ENCODE assay signal across 11 mouse cellular contexts in the genomic region with DNA sequence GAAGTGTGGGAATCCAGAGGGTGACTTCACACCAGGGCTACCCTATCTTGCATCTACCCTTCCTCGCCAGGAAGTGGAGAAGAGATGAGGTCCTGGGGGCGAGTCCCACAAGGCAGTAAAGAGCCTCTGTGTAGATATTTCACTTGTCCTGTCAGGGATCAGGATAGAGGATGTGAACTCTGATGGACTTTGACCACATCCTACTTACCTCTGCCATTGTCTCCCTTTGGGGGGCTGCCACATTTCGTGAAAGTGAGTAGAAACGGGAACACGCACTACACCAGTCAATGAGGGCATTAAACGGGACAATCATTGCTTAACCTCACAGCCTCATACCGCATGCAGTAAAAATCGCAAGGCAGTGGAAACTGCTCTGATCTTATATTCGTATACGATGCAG. TPM values are rescaled to one million over a fixed set of nuclear protein-coding genes. Genes with fewer than 3 reads are reported as not detected.
DNase-seq lines count a peak whose midpoint lies in the region; ATAC-seq and TF ChIP-seq lines count a peak whose summit lies in the region.
"Had no signal": no experiment of that assay in that cellular context is flagged by ENCODE, and none has a peak within 500 bp of the region (broad histone marks: within the 10 kb centered on the region; RNA-seq: fewer than 3 reads in every experiment).

No protein-coding gene starts in this region.

- TF ChIP-seq EP300 in lung, postnatal 0 days (IDR thresholded peaks at IDR 0.05) = no peak

- no peak overlapping the region for H3K9ac ChIP-seq in lung, postnatal 0 days (replicated peaks; ENCODE audit: low read depth)
- H3K9ac ChIP-seq in liver, embryonic 12.5 days = no peak overlapping the region
- H3K9ac ChIP-seq in stomach, embryonic 15.5 days = no peak overlapping the region

- TF ChIP-seq CTCF in lung, postnatal 0 days (IDR thresholded peaks at IDR 0.05) = no peak
- no peak for TF ChIP-seq CTCF in cerebellum, adult 2 months (IDR thresholded peaks at IDR 0.05; ENCODE audit: borderline replicate concordance, insufficient read depth, low read depth, low read length)

- peak overlapping the region; percentile 24; the same call in 1 of the 2 replicates for H3K4me3 ChIP-seq in lung, postnatal 0 days (ENCODE audit: low read depth, low read length)
- H3K4me3 ChIP-seq in hindbrain, embryonic 10.5 days = peak overlapping the region; percentile 47
- H3K4me3 ChIP-seq in liver, embryonic 12.5 days = peak overlapping the region; percentile 4; the same call in 1 of the 2 replicates
- peak overlapping the region; percentile 22 for H3K4me3 ChIP-seq in stomach, embryonic 15.5 days (replicated peaks)
- no peak overlapping the region for H3K4me3 ChIP-seq in cerebellum, adult 2 months (replicated peaks; ENCODE audit: insufficient read depth, low read depth, low read length)

- DNase-seq in lung, postnatal 0 days (ENCODE audit: low spot score) = no peak
- no peak for DNase-seq in lung, postnatal 25 days (ENCODE audit: low spot score)
- peak; percentile 5 for DNase-seq in hindbrain, embryonic 10.5 days (ENCODE audit: low spot score)
- DNase-seq in cerebellum, adult 2 months = no peak
- no peak for DNase-seq in adrenal gland, adult 18-20 months (ENCODE audit: low spot score in 2 of 2)
- DNase-seq in left cerebral cortex, adult 11 months (ENCODE audit: low spot score) = no peak
- DNase-seq: cerebellum, adult 11-12 months; gastrocnemius, postnatal 25 days had no signal

- 33% methylated on average over 10 of the region's 10 CpGs for WGBS in lung, postnatal 0 days
- WGBS in hindbrain, embryonic 10.5 days = 35% methylated on average over 10 of the region's 10 CpGs
- 24% methylated on average over 10 of the region's 10 CpGs for WGBS in liver, embryonic 12.5 days (ENCODE audit: insufficient replicate concordance)
- 33% methylated on average over 10 of the region's 10 CpGs for WGBS in stomach, embryonic 15.5 days
- WGBS in cerebellum, adult 2 months = 20% methylated on average over 10 of the region's 10 CpGs

- H3K27me3 ChIP-seq in lung, postnatal 0 days (replicated peaks; ENCODE audit: insufficient read depth, low read length) = no peaks in the 10 kb centered on the region
- no peaks in the 10 kb centered on the region for H3K27me3 ChIP-seq in hindbrain, embryonic 10.5 days (ENCODE audit: insufficient read depth, poor library complexity, severe bottlenecking)
- peaks cover 16% of the 10 kb centered on the region; the same call in 1 of the 2 replicates for H3K27me3 ChIP-seq in liver, embryonic 12.5 days (replicated peaks)
- no peaks in the 10 kb centered on the region for H3K27me3 ChIP-seq in stomach, embryonic 15.5 days (replicated peaks)
- no peaks in the 10 kb centered on the region for H3K27me3 ChIP-seq in cerebellum, adult 2 months (ENCODE audit: control insufficient read depth, insufficient read depth, low read length)

- ATAC-seq in lung, postnatal 0 days = no peak
- no peak for ATAC-seq in liver, embryonic 12.5 days
- no peak for ATAC-seq in stomach, embryonic 15.5 days (ENCODE audit: insufficient read depth, low FRiP score, low read depth)

- H3K27ac ChIP-seq in lung, postnatal 0 days (ENCODE audit: low read length) = no peak overlapping the region
- peak overlapping the region; percentile 8; the same call in 1 of the 2 replicates for H3K27ac ChIP-seq in hindbrain, embryonic 10.5 days
- H3K27ac ChIP-seq in liver, embryonic 12.5 days = no peak overlapping the region
- H3K27ac ChIP-seq in stomach, embryonic 15.5 days = no peak overlapping the region
- H3K27ac ChIP-seq in cerebellum, adult 2 months (ENCODE audit: insufficient read depth, low read length) = no peak overlapping the region

- H3K4me2 ChIP-seq in lung, postnatal 0 days (replicated peaks; ENCODE audit: low read depth, low read length) = peak overlapping the region; percentile 49
- peak overlapping the region; percentile 56 for H3K4me2 ChIP-seq in liver, embryonic 12.5 days
- H3K4me2 ChIP-seq in stomach, embryonic 15.5 days = peak overlapping the region; percentile 54

- TF ChIP-seq POLR2A in cerebellum, adult 2 months (IDR thresholded peaks at IDR 0.05; ENCODE audit: borderline replicate concordance, insufficient read depth, low read length) = no peak

- H3K4me1 ChIP-seq in lung, postnatal 0 days (ENCODE audit: insufficient read depth, low read depth, low read length) = no peaks in the 10 kb centered on the region
- peaks cover 20% of the 10 kb centered on the region for H3K4me1 ChIP-seq in hindbrain, embryonic 10.5 days (replicated peaks)
- no peaks in the 10 kb centered on the region for H3K4me1 ChIP-seq in liver, embryonic 12.5 days
- no peaks in the 10 kb centered on the region for H3K4me1 ChIP-seq in stomach, embryonic 15.5 days
- H3K4me1 ChIP-seq in cerebellum, adult 2 months (ENCODE audit: control insufficient read depth, insufficient read depth, low read length) = no peaks in the 10 kb centered on the region

- H3K9me3 ChIP-seq in lung, postnatal 0 days (ENCODE audit: low read length) = no peaks in the 10 kb centered on the region
- H3K9me3 ChIP-seq in hindbrain, embryonic 10.5 days = no peaks in the 10 kb centered on the region
- no peaks in the 10 kb centered on the region for H3K9me3 ChIP-seq in liver, embryonic 12.5 days (replicated peaks)
- no peaks in the 10 kb centered on the region for H3K9me3 ChIP-seq in stomach, embryonic 15.5 days

- no peaks in the 10 kb centered on the region for H3K36me3 ChIP-seq in lung, postnatal 0 days (ENCODE audit: insufficient read depth, low read length)
- no peaks in the 10 kb centered on the region for H3K36me3 ChIP-seq in hindbrain, embryonic 10.5 days
- H3K36me3 ChIP-seq in liver, embryonic 12.5 days = no peaks in the 10 kb centered on the region
- no peaks in the 10 kb centered on the region for H3K36me3 ChIP-seq in stomach, embryonic 15.5 days

RNA-seq across cellular contexts. Expression of gene Hao2, which starts 48.6 kb away (rescaled TPM):
- polyA plus RNA-seq in lung, postnatal 0 days (2015; fragmentation: Nextera tagmentation; extraction: Ambion mirVana) = not detected in 2 replicates
- not detected in 2 replicates for polyA plus RNA-seq in hindbrain, embryonic 10.5 days (2016; fragmentation: Nextera tagmentation; extraction: Ambion mirVana)
- 0.71 and 0.88 TPM in 2 replicates for polyA plus RNA-seq in liver, embryonic 12.5 days (2016; fragmentation: Nextera tagmentation; extraction: Ambion mirVana)
- 5.0 and 7.3 TPM in 2 replicates for polyA plus RNA-seq in stomach, embryonic 15.5 days (2015; fragmentation: Nextera tagmentation; extraction: Ambion mirVana)
- polyA plus RNA-seq in cerebellum, adult 2 months (2012; rRNA removed) = not detected in 2 replicates
- total RNA-seq in adrenal gland, adult 18-20 months (2021) = 100 to 1,000 TPM; 331 to 334 TPM
- total RNA-seq: gastrocnemius, postnatal 25 days; left cerebral cortex, adult 8-10 months had no signal
